Mouse (Mus musculus) stomach, embryonic 14.5 days (tissue): ENCODE measurements around the gene Prdm16. TPM values are rescaled to one million over a fixed set of nuclear protein-coding genes. Genes with fewer than 3 reads are reported as not detected.

Source experiments
- ATAC-seq: fragments of 200-750 bp; cut with Nextera tagmentation; 2 replicates; pipeline ENCODE4 v1.8.0; 2017; ENCODE audit warnings: low read depth, moderate TSS enrichment; ENCODE audit not compliant: insufficient number of reproducible peaks, insufficient read depth, low FRiP score
- H3K27ac ChIP-seq: fragments of 300-500 bp; sonication (generic); 2 replicates; pipeline ENCODE4 v1.5.1; 2014; ENCODE audit warnings: mild to moderate bottlenecking, low read length, moderate library complexity, mixed read lengths
- H3K27me3 ChIP-seq: fragments of 300-500 bp; sonication (generic); 2 replicates; pipeline ENCODE4 v1.6.1; 2014; ENCODE audit warnings: low read length, control low read depth, mixed read lengths; ENCODE audit not compliant: control insufficient read depth, insufficient read depth
- H3K36me3 ChIP-seq: fragments of 300-500 bp; sonication (generic); 2 replicates; pipeline ENCODE4 v1.6.1; 2014; ENCODE audit warnings: mild to moderate bottlenecking, control low read depth, low read length, moderate library complexity, mixed read lengths; ENCODE audit not compliant: control insufficient read depth, insufficient read depth
- H3K4me1 ChIP-seq: fragments of 300-500 bp; sonication (generic); 2 replicates; pipeline ENCODE4 v1.6.1; 2014; ENCODE audit warnings: low read length, control low read depth, mixed read lengths; ENCODE audit not compliant: control insufficient read depth, insufficient read depth
- H3K4me2 ChIP-seq: fragments of 300-500 bp; sonication (generic); replicated peaks from 2 replicates; pipeline ENCODE4 v1.6.1; 2014; ENCODE audit warnings: low read depth, low read length, control low read depth
- H3K4me3 ChIP-seq: fragments of 300-500 bp; sonication (generic); 2 replicates; pipeline ENCODE4 v1.5.1; 2014; ENCODE audit warnings: low read depth, low read length, control low read depth
- H3K9ac ChIP-seq: fragments of 300-500 bp; sonication (generic); replicated peaks from 2 replicates; pipeline ENCODE4 v1.6.1; 2014; ENCODE audit warnings: low read depth, mild to moderate bottlenecking, control low read depth, low read length, moderate library complexity, mixed read lengths
- H3K9me3 ChIP-seq: fragments of 300-500 bp; sonication (generic); 2 replicates; pipeline ENCODE4 v1.6.1; 2016; ENCODE audit warnings: low read depth, low read length, control low read depth; ENCODE audit not compliant: control insufficient read depth
- WGBS: fragments of 180-500 bp; shearing (Covaris S2); extraction: QIAGEN DNeasy Blood & Tissue Kit; methylation state at CpG from one replicate; pipeline ENCODE4 v1.1.7; 2014; 5-methylcytosine and 5-hydroxymethylcytosine counted together
- polyA plus RNA-seq: library from polyadenylated mRNA; unstranded; fragments of >200 nt; fragmentation: Nextera tagmentation; extraction: Ambion mirVana; gene quantifications from 2 replicates; pipeline ENCODE4 v1.2.1, GENCODE M21; 2014

Prdm16 gene
- polyA plus RNA-seq, 1 experiment from 2014 or later: 18.4 TPM

DNA sequence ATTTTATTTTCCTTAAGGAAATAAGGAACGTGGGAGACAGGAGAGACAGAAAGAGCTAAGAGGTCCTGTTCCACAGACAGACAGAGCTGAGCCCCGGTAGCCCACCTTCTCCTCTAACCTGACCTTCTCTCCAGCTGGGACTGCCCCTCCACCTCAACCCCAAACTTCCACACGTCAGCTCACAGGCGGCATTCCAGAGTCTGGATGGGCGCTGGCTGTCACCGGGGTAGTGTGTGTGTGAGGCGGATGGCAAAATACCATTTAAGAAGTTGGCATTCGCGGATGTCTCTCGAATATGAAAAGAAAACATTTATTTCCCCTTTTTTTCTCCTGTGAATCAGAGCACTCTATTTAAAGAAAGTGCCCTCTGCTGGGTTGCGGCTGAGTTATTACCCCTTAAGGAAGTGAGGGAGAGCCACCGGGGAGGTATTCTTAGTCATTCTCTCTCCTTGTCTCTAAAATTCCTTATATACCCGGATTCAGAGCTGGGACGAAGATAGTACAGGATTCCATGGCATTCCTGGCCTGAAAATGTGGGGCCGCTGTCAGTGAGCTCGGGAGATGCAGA lies 117.1 kb downstream of the Prdm16 start:
- H3K36me3 ChIP-seq: no peaks in the 10 kb centered on the region
- H3K9ac ChIP-seq: no peak overlapping the region
- ATAC-seq: no peak
- no peaks in the 10 kb centered on the region for H3K27me3 ChIP-seq
- 0 out of 2 replicates have a peak, but pooled peaks cover 3% of the 10 kb centered on the region for H3K4me1 ChIP-seq
- H3K27ac ChIP-seq: no peak overlapping the region
- no peak overlapping the region for H3K4me2 ChIP-seq
- H3K4me3 ChIP-seq: no peak overlapping the region
- no peaks in the 10 kb centered on the region for H3K9me3 ChIP-seq
- WGBS: 71% methylated on average over 16 of the region's 16 CpGs

DNA sequence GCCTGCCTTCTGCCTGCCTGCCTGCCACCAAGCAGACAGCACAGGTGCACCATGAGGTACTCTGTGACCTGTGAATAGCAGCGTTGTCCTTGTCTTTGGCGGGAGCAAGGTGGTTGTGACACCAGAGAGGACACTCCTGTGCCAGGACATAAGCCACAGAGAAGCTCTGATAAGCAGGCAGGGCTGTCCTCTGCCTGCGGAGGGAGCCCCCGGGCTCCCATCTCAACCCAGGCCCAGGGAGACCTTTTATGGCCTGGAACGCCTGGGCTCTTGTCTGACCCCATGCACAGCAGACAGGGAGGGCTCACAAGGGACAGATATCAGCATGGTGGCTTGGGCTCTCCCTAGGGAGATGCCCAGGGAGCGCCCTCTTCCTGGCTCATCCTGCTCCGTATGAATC lies 118.7 kb downstream of the Prdm16 start:
- H3K27ac ChIP-seq: no peak overlapping the region
- ATAC-seq: no peak
- WGBS: 83% methylated on average over 7 of the region's 7 CpGs

DNA sequence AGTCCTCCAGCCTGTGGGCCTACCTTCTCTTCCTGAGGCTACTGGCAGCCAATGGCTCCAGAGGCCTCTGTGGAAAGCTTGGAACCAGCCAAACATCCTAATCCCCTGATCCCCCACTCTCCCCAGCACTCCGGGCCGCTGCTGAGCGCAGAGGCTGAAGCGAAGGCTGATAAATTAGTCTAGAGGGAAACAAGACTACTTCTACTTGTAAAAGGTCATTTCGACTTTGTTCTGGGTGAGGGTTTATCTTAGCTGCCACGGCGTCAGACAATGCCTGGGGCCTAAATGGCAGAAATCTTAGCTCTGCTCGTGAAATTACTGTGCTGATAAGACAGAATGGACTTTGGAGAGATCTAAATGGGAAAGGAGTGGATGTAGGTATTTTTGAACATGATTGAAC lies 120.2 kb downstream of the Prdm16 start:
- Histone ChIP-seq H3K36me3 (no peaks in the 10 kb centered on the region), H3K4me2 (no peak overlapping the region), H3K27ac (no peak overlapping the region), H3K4me1 (peaks cover 8% of the 10 kb centered on the region; the same call in 1 of the 2 replicates), H3K4me3 (no peak overlapping the region), H3K9ac (no peak overlapping the region), H3K27me3 (no peaks in the 10 kb centered on the region), H3K9me3 (no peaks in the 10 kb centered on the region)
- WGBS: 30% methylated on average over 8 of the region's 8 CpGs
- no peak for ATAC-seq

More for the DNA sequence above, 118.7 kb downstream of the Prdm16 start:
- Histone ChIP-seq H3K9ac (no peak overlapping the region), H3K4me1 (peaks cover 5% of the 10 kb centered on the region; the same call in 1 of the 2 replicates), H3K36me3 (no peaks in the 10 kb centered on the region), H3K9me3 (no peaks in the 10 kb centered on the region), H3K4me3 (no peak overlapping the region), H3K27me3 (no peaks in the 10 kb centered on the region), H3K4me2 (no peak overlapping the region)

DNA sequence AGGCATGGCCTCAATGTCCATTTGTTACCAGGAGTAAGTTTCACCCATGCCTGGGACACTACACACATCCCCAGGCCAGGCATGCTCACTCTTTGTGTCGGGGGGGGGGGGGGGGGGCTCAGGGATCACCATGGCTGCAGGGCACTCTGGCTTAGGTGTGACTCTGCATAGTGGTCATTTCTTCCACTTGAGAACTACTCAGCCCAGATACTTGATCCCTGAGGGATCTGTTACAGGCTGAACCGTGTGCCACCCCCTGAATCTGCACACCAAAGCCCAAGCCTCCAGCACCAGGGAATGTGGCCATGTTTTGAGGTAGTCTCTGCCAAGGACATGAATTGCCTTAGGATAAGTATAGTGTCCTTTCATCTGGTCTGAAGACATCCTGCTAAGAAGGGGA lies 123.0 kb downstream of the Prdm16 start:
- no peak overlapping the region for H3K9ac ChIP-seq
- ATAC-seq: no peak
- H3K27me3 ChIP-seq: no peaks in the 10 kb centered on the region
- no peaks in the 10 kb centered on the region for H3K36me3 ChIP-seq
- no peak overlapping the region for H3K4me2 ChIP-seq
- no peak overlapping the region for H3K27ac ChIP-seq
- H3K4me1 ChIP-seq: peaks cover 13% of the 10 kb centered on the region; the same call in 1 of the 2 replicates
- no peaks in the 10 kb centered on the region for H3K9me3 ChIP-seq
- 69% methylated on average over 2 of the region's 2 CpGs for WGBS
- H3K4me3 ChIP-seq: no peak overlapping the region

DNA sequence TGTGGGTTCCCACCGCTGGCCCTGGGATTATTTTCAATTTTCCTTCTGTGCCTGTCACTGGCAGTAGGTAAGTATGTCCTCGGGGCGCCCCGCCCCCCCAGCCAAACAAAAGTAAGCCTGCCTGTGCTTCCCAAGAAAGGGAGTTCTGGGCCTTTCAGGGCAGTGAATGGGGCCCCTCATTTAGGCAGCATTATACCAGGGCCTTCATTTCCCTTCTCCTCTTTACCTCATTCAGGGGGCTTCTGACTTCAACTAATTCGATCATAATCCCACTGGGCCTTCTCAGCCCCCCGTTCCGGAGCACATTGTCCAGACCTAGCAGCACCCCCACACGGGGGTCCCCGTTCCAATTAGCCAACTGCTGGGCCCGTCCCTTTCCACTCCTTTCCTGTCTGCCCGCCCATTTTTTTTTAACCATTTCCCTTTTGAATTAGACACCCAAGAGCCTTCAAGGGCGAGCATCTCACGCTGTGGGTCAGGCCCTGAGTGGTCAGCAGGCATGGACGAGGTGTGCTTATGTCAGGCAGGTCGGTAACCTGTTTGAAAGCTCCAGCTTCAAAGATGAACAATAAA lies 124.1 kb downstream of the Prdm16 start:
- Histone ChIP-seq H3K4me2 (no peak overlapping the region), H3K27ac (peak overlapping the region; percentile 39; the same call in 1 of the 2 replicates), H3K9me3 (no peaks in the 10 kb centered on the region), H3K4me3 (no peak overlapping the region), H3K9ac (no peak overlapping the region), H3K27me3 (no peaks in the 10 kb centered on the region), H3K4me1 (peaks cover 13% of the 10 kb centered on the region; the same call in 1 of the 2 replicates), H3K36me3 (no peaks in the 10 kb centered on the region)
- WGBS: 60% methylated on average over 15 of the region's 15 CpGs
- no peak for ATAC-seq

DNA sequence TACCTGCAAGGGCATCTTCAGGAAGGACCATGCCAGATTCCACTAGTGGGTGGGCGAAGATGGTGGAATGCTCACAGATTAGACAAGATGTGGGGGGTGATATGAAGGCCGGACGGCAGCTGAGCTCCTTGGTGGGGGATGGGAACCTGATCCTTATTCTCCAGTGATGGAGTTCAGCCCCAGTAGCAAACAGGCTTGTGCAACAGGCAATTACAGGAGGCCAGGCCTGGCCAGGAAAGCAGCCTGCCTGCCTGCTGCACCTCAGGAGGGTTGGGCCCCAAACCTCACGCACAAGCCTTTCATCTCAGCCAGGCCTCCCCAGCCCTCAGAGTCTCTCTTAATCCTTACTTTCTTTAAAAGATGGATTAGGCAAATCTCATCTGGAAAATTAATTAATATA lies 124.9 kb downstream of the Prdm16 start:
- Histone ChIP-seq H3K4me1 (peaks cover 15% of the 10 kb centered on the region; the same call in 1 of the 2 replicates), H3K27me3 (0 out of 2 replicates have a peak, but pooled peaks cover 2% of the 10 kb centered on the region), H3K9me3 (no peaks in the 10 kb centered on the region), H3K4me2 (no peak overlapping the region), H3K4me3 (no peak overlapping the region), H3K9ac (no peak overlapping the region), H3K36me3 (no peaks in the 10 kb centered on the region), H3K27ac (no peak overlapping the region)
- no peak for ATAC-seq
- 47% methylated on average over 4 of the region's 4 CpGs for WGBS

DNA sequence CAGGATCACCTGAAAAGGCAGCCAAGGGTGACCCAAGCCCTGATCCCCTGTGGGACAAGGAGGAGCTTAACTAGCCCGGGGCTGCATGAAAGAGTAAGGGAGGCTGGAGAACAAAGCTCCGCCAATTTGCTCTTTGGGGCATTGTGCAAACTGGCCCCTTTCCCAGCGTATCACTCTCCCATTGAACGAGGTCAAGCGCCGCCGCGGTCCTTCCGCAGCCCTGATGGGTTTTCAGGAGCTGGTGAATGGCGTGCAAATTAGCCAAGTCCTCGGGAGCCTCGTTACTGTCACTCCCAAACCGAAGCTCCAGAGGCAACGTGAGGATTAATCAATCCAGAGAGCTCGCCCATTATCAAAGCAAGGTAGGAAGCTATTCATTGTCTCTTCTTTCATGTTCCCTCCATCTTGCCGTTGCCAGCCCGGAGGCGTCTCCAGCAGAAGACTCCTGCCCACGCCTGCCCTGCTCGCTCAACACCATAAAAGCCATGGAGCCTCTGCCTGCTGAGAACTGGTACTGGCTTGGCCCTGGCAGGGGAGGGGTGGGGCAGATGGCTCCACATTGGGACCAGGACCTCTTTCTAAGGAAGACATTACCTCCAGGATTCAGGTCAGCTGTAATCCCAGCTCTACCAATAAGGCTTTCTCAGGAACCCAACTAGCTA lies 129.8 kb downstream of the Prdm16 start:
- Histone ChIP-seq H3K4me3 (no peak overlapping the region), H3K27ac (no peak overlapping the region), H3K27me3 (0 out of 2 replicates have a peak, but pooled peaks cover 2% of the 10 kb centered on the region), H3K9ac (no peak overlapping the region), H3K36me3 (no peaks in the 10 kb centered on the region), H3K9me3 (no peaks in the 10 kb centered on the region), H3K4me2 (no peak overlapping the region), H3K4me1 (peaks cover 25% of the 10 kb centered on the region; the same call in 1 of the 2 replicates)
- WGBS: 27% methylated on average over 20 of the region's 20 CpGs
- ATAC-seq: no peak

DNA sequence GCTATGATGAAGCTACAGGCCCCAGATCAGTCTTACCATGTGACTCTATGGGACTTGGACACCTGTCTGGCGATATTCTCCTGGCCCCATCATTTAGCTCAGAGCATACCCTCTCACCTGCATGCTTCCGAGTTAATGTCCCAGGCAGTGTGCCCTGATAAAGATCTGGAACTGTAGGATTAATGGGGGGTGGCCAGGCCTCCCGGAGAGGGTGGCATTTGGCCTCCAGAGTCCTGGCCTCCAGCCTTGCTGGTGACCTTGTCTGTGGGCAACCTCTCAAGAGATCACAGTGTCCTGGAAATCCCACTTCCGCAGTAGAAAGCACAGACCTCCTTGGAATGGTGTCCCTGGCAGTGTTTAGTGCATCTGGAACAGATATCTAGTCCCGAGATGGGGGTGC lies 131.4 kb downstream of the Prdm16 start:
- WGBS: 68% methylated on average over 5 of the region's 5 CpGs
- Histone ChIP-seq H3K4me3 (no peak overlapping the region), H3K9ac (no peak overlapping the region), H3K4me2 (no peak overlapping the region), H3K27me3 (0 out of 2 replicates have a peak, but pooled peaks cover 2% of the 10 kb centered on the region), H3K4me1 (peaks cover 31% of the 10 kb centered on the region; the same call in 1 of the 2 replicates), H3K27ac (no peak overlapping the region), H3K9me3 (no peaks in the 10 kb centered on the region), H3K36me3 (no peaks in the 10 kb centered on the region)
- ATAC-seq: no peak
